Mouse (Mus musculus) right cerebral cortex, postnatal 4 days (tissue): ENCODE results near the gene Mafk.
"Not testable (repeated sequence)": the region's sequence is repeated elsewhere in the genome, so short reads cannot be mapped to it uniquely, and the experiment has no call there.

Experiments used
- DNase-seq: peaks from one replicate; pipeline ENCODE4 v3.0.0-alpha.2; 2022

Mafk gene

GRCm38 (mm10) chr5:139791227-139792158 is at the start of gene Mafk:
Gene Mafk (plus strand): TSS chr5:139791513.
- peak; percentile 89 for DNase-seq

- DNase-seq, result not testable (repeated sequence)
These were observed 48.7 kb upstream of the Mafk start for GRCm38 (mm10) chr5:139742640-139743039.

GRCm38 (mm10) chr5:139745771-139746170 is 45.5 kb upstream of the Mafk start:
- no peak for DNase-seq

DNA sequence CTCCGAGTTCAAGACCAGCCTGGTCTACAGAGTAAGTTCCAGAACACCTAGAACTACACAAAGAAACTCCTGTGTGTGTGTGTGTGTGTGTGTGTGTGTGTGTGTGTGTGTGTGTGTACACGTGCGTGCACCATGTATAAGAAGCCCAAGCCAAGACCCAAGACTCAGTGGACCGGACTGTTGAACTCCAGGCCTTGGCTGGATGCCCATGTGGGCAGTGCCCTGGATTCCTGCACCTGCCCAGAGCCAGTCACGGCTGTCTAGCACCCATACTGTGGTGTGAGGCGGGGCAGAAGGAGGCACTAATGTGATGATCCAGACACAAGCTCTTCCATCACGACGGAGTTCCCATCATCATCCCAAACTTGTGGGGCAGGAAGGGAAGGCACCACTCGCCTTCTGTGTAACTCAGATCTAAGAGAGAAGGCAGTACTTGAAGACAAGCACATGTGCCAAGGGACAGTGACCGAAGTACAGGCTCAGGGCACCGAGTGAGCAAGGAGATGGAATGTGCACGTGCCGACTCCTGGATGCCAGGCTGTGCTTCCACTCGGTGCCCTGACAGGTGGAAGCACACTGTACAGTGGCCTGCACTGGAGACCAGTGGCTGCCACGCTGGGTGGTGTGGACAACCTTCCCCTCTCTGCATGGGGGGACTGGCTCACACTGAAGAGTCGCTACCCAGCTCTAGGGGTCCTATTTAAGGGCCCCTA is 41.7 kb upstream of the Mafk start:
- no peak for DNase-seq

GRCm38 (mm10) chr5:139750535-139750934 is 40.8 kb upstream of the Mafk start:
- DNase-seq, result peak; percentile 79

DNA sequence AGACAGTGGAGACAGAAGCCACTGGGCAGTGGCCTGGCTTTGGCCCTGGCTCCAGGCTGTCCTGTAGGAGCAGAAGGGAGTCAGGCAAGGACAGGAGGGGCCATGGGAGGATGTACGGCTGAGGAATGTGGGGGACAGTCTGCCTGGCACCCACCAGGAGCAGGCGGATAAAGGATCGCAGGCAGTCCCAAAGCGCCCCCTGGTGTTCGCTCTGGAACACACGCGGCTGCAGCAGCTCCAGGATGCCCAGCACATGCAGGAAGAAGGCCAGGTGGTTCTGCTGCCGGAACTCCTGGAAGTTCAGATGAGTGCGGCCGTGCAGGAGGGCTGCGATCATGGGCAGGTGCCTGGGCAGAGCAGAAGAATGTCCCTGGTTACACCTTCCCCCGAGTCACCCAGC is 36.6 kb upstream of the Mafk start:
- DNase-seq, result peak; percentile 79

DNA sequence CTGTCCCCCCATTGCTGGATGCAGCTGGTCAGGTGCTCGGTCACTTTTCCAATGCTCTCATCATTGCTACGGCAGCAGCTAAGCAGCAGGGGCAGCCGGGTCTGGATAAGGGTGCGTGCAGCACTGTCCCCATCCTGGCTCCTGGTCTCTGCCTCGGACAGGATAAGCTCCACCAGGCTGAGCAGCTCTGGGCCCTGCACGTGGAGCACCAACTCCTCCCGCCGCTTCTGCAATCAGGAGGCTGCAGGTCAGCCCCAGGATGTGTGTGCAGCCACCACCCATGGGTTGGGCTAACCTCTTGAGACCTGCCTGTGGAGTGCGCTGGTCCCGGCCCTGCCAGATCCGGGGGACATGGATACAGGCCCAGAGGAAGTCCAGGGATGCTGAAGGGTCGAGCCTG is 35.2 kb upstream of the Mafk start:
- DNase-seq, result no peak

DNA sequence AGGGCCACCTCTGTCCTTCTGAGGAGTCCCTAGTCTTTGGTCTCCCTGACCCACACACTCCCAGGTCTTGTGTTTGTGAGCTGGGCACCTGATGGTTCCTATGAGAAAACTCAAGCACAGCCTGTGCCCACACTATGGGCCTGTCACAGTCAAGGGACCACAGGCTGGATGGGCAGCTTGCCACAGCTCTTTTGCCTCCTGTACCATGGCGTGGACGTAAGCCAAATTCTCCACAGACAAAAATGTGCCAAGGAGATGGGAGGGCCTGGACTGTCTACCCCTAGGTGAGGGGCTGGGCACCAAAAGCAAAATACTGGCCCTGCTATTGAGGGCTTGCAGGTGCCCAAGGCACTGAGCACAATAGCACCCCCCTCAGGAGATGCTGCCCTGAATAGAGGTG is 34.7 kb upstream of the Mafk start:
- no peak for DNase-seq

- no peak for DNase-seq
These were observed 33.2 kb upstream of the Mafk start for GRCm38 (mm10) chr5:139758096-139758495.

DNA sequence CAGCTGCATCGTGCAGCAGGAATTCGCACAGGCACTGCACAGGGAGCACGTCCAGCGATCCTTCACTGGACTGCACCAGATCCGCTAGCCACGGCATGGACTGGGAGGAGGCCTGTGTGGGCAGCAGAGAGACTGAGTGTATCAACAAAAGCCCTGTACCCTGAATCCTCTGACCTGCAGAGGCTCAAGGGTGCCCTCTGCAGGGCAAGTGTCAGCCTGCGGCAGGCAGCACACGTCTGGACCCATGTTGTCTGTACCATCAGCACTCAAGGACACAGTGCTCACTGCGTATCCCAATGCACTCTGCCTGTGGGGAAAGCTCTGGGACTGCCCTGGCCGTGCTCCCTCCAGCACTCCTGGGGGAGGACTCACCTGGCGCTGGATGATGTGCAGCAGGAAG is 27.0 kb upstream of the Mafk start:
- DNase-seq, result no peak

GRCm38 (mm10) chr5:139768216-139768615 is 23.1 kb upstream of the Mafk start:
- DNase-seq, result no peak

DNA sequence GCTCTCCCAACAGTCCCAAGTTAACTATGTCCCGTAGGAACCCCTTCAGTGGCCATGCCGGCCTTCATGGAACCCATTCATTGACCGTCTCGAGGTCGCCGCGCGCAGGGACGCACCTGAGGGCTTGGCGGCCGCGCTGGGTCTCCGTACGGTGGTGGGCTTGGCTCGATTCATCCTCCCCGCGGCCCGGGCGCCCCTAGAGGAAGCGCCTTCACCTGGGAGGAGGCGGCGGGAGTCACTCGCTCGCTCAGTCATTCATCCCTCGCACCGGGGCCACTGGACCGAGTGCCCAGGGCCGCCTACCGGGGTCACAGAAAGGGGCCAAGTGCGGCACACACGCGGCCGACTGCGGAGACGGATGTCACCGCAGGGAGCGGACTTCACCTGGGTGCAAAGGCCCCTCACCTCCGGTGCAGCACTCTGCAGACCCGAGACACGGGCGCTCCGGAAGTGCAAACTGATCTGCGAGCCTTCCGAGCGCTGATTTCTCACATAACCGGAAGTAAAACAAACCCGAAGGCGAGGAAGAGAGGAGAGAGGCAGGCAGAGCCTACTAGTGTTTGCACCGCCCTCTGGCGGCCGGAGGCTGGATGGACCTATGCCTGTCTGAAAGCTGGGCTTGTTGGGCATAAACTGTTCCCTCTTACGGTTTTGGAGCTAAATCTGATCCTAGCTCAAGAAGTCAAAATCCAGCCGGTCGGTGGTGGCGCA is 15.9 kb upstream of the Mafk start, which contains the start of gene Ints1:
Gene Ints1, minus strand, starts transcription at position 459 of the 711 bp plus-strand sequence.
- DNase-seq, result peak; percentile 99

DNA sequence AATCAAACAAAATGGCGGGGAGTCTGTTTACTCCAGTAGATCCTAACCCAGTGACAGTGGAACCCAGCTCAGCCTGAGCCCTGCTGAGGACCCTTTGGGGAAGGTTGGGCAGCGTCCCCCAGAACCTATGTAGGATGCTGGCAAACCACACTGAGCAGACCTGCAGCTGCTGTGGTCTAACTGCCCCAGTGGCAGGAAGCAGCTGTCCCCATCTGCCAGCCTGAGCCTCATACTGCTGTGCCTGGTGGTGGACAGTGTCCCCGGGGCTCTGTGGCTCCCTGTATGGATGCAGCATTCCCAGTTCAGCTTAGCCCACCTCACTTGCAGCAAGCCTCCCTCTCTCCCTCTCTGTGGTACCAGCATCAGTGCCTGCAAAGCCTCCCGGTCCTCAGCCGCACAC is 14.3 kb upstream of the Mafk start:
- no peak for DNase-seq

GRCm38 (mm10) chr5:139781406-139781805 is 9.9 kb upstream of the Mafk start:
- no peak for DNase-seq

DNA sequence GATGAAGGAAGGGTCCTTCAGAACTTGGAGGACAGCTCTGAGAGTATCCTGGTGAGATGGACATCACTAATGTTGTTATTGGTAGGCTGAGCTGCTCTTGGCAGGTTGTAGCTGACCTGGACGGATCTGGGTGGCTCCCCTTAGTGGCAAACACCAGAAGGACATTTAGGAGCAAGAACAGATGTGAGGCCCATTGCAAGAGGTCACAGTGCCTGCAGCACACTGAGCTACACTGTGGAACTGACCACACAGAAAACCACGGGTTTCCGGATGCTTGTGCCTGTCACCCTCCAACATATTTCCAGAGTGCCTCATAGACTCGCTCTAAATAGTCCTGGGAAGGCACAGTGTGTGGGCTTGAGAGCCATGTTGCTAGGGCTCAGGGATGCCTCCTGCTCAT is 1.8 kb upstream of the Mafk start:
- no peak for DNase-seq

DNA sequence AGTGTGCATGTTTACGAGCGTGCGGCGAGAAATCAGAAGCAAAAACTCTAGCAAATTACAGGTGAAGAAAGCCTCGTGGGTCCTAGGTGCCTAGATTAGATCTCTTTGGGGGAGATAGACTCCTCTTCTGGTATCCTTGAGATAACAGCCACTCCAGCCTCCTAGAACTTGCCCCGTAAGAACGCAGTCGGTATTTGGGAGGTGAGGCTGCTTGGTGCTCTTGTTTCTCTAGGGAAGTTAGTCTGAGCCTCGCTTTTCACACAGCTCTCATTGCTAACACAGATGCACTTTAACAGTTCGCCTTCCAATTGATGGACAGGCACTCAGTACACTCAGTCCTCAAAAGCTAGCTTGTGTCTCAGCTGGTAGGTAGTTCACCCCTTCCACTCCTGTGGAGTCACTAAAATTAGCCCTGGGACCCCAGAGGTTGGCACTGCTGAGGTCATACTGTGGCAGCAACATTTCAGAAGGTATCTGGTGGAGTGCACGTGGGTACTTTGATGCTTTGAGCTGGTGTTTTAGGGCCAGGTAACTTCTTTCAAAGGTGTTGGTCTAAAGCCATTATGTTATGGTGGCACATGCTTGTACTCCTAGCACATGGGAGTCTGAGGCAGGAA is 954 bp downstream of the Mafk start:
- no peak for DNase-seq

DNA sequence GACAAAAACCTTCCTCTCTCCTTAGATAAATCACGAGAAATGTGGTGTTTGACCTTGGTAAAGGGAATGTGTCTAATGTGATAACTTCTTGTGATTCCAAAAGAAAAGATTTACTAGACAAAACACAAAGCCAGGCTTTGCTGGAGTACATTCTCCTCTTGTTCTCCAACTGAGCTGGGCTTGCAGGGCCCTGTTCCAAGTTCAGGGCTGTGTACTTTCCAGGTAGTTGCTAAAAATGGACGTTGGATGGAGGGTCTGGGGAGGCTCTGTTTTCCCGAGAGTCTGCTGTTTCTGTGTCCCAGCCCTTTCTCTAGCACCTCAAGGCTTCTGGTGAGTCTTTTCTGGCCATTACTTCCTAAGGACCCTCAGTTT is 1.6 kb downstream of the Mafk start:
- DNase-seq, result no peak

- no peak for DNase-seq
These were observed 2.2 kb downstream of the Mafk start for GRCm38 (mm10) chr5:139793338-139794089.

- no peak for DNase-seq
These were observed 2.8 kb downstream of the Mafk start for GRCm38 (mm10) chr5:139794137-139794536.

- DNase-seq, result no peak
These were observed 3.6 kb downstream of the Mafk start for GRCm38 (mm10) chr5:139794938-139795337.

- DNase-seq, result no peak
These were observed 4.8 kb downstream of the Mafk start for GRCm38 (mm10) chr5:139796001-139796620.

- DNase-seq, result peak; percentile 32
These were observed 5.6 kb downstream of the Mafk start for GRCm38 (mm10) chr5:139796900-139797299.
